Mouse (Mus musculus): ENCODE results near the gene Kif28. TPM values are rescaled to one million over a fixed set of nuclear protein-coding genes. Genes with fewer than 3 reads are reported as not detected.

The Kif28 gene
- total RNA-seq, 1 experiment: 0.18 TPM

GRCm38 (mm10) chr1:179704150-179704549 lies 40.9 kb downstream of the Kif28 start:
- Histone ChIP-seq H3K9ac (ENCODE audit: insufficient read depth, low read depth, low read length, poor library complexity, severe bottlenecking) (no peak overlapping the region), H3K4me1 (ENCODE audit: control insufficient read depth in 2 of 2, insufficient read depth in 2 of 2, low read length in 2 of 2, poor library complexity in 1 of 2) (no peaks in the 10 kb centered on the region), H3K36me3 (ENCODE audit: control insufficient read depth, insufficient read depth, low read length, poor library complexity, severe bottlenecking) (no peaks in the 10 kb centered on the region), H3K4me3 (ENCODE audit: insufficient read depth in 1 of 2, low read depth in 1 of 2, low read length in 2 of 2, poor library complexity in 1 of 2, severe bottlenecking in 1 of 2) (no peak overlapping the region), H3K27ac (ENCODE audit: insufficient read depth, low read depth, low read length, poor library complexity, severe bottlenecking) (no peak overlapping the region), H3K9me3 (ENCODE audit: control insufficient read depth, insufficient read depth, low read depth, low read length) (no peaks in the 10 kb centered on the region)
- no peak for DNase-seq (ENCODE audit: low read depth, low spot score)
- in situ Hi-C loops (cut with MboI; ENCODE audit: low sequenced_read_pairs in 2 of 2, unreplicated experiment in 2 of 2): no loop called here
- TF ChIP-seq CHD2 (IDR thresholded peaks at IDR 0.05; ENCODE audit: low read depth, low read length) (no peak), HCFC1 (IDR thresholded peaks at IDR 0.05; ENCODE audit: borderline replicate concordance, insufficient read depth, low read length) (no peak), ZNF384 (IDR thresholded peaks at IDR 0.05; ENCODE audit: low read depth, low read length) (no peak), ZC3H11A (IDR thresholded peaks at IDR 0.05; ENCODE audit: borderline replicate concordance, low read depth, low read length) (no peak), MAFK (IDR thresholded peaks at IDR 0.05; ENCODE audit: insufficient read depth, low read depth, low read length) (no peak)

- no peak overlapping the region for H3K9ac ChIP-seq (ENCODE audit: insufficient read depth, low read depth, low read length, poor library complexity, severe bottlenecking)
- no peaks in the 10 kb centered on the region for H3K9me3 ChIP-seq (ENCODE audit: control insufficient read depth, insufficient read depth, low read depth, low read length)
- no peak for DNase-seq (ENCODE audit: low read depth, low spot score)
- H3K27ac ChIP-seq (ENCODE audit: insufficient read depth, low read depth, low read length, poor library complexity, severe bottlenecking): no peak overlapping the region
- 0 out of 2 replicates have a peak, but pooled peaks cover 2% of the 10 kb centered on the region for H3K36me3 ChIP-seq (ENCODE audit: control insufficient read depth, insufficient read depth, low read length, poor library complexity, severe bottlenecking)
- no peak overlapping the region for H3K4me3 ChIP-seq (ENCODE audit: insufficient read depth in 1 of 2, low read depth in 1 of 2, low read length in 2 of 2, poor library complexity in 1 of 2, severe bottlenecking in 1 of 2)
- in situ Hi-C loops (cut with MboI; ENCODE audit: low sequenced_read_pairs in 2 of 2, unreplicated experiment in 2 of 2): no loop called here
- no peaks in the 10 kb centered on the region for H3K4me1 ChIP-seq (ENCODE audit: control insufficient read depth in 2 of 2, insufficient read depth in 2 of 2, low read length in 2 of 2, poor library complexity in 1 of 2)
- TF ChIP-seq MAFK (IDR thresholded peaks at IDR 0.05; ENCODE audit: insufficient read depth, low read depth, low read length) (no peak), ZC3H11A (IDR thresholded peaks at IDR 0.05; ENCODE audit: borderline replicate concordance, low read depth, low read length) (no peak), HCFC1 (IDR thresholded peaks at IDR 0.05; ENCODE audit: borderline replicate concordance, insufficient read depth, low read length) (no peak), ZNF384 (IDR thresholded peaks at IDR 0.05; ENCODE audit: low read depth, low read length) (no peak), CHD2 (IDR thresholded peaks at IDR 0.05; ENCODE audit: low read depth, low read length) (no peak)
Observed at GRCm38 (mm10) chr1:179689479-179689878, 55.6 kb downstream of the Kif28 start.

DNA sequence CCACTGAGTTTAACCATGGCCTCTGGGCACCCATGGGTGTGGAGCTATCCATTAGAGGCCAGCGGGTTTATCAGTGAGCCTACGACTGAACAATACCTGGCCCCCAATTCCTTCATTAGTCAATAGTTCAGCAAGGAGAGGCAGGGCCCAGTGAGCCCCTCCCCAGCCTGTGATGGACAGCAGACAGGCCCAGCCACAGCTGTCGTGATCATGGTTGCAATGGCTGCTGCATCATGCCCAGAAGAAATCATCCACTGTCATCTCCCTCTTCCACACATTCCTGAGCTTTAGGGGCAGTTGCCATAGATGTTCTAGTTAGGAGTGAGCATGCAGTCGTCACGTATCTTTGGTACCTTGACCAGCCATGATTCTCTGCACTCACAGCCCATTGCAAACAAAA lies 56.2 kb downstream of the Kif28 start:
- no peak overlapping the region for H3K9ac ChIP-seq (ENCODE audit: insufficient read depth, low read depth, low read length, poor library complexity, severe bottlenecking)
- no peak for DNase-seq (ENCODE audit: low read depth, low spot score)
- H3K4me3 ChIP-seq (ENCODE audit: insufficient read depth in 1 of 2, low read depth in 1 of 2, low read length in 2 of 2, poor library complexity in 1 of 2, severe bottlenecking in 1 of 2): no peak overlapping the region
- no peak for TF ChIP-seq CHD2 (IDR thresholded peaks at IDR 0.05; ENCODE audit: low read depth, low read length)
- H3K9me3 ChIP-seq (ENCODE audit: control insufficient read depth, insufficient read depth, low read depth, low read length): no peaks in the 10 kb centered on the region
- in situ Hi-C loops (cut with MboI; ENCODE audit: low sequenced_read_pairs in 2 of 2, unreplicated experiment in 2 of 2): no loop called here
- 0 out of 2 replicates have a peak, but pooled peaks cover 2% of the 10 kb centered on the region for H3K36me3 ChIP-seq (ENCODE audit: control insufficient read depth, insufficient read depth, low read length, poor library complexity, severe bottlenecking)
- no peak overlapping the region for H3K27ac ChIP-seq (ENCODE audit: insufficient read depth, low read depth, low read length, poor library complexity, severe bottlenecking)
- H3K4me1 ChIP-seq (ENCODE audit: control insufficient read depth in 2 of 2, insufficient read depth in 2 of 2, low read length in 2 of 2, poor library complexity in 1 of 2): no peaks in the 10 kb centered on the region

DNA sequence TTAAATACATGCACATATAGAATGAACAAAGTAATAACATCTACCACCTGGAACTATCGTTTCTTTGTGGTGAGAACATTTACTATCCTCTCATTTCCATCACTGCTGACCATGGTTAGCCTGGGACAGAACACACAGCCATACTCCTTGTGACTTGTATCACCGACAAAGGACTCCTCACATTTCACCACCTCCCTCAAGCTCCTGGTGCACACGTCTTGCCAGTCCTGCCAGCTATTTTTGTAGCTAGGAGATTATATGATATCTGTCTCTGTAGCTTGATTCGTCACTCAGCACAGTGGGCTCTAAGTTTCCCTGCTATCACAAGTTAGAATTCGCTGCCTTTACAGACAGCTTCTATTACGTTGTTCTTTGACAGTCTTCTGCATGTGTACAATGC lies 56.7 kb downstream of the Kif28 start:
- H3K9me3 ChIP-seq (ENCODE audit: control insufficient read depth, insufficient read depth, low read depth, low read length): no peaks in the 10 kb centered on the region
- TF ChIP-seq CHD2 (IDR thresholded peaks at IDR 0.05; ENCODE audit: low read depth, low read length): no peak
- no peak for TF ChIP-seq ZC3H11A (IDR thresholded peaks at IDR 0.05; ENCODE audit: borderline replicate concordance, low read depth, low read length)
- no peak for TF ChIP-seq ZNF384 (IDR thresholded peaks at IDR 0.05; ENCODE audit: low read depth, low read length)
- no peak for TF ChIP-seq MAFK (IDR thresholded peaks at IDR 0.05; ENCODE audit: insufficient read depth, low read depth, low read length)
- TF ChIP-seq HCFC1 (IDR thresholded peaks at IDR 0.05; ENCODE audit: borderline replicate concordance, insufficient read depth, low read length): no peak
- H3K9ac ChIP-seq (ENCODE audit: insufficient read depth, low read depth, low read length, poor library complexity, severe bottlenecking): no peak overlapping the region
- no peak overlapping the region for H3K4me3 ChIP-seq (ENCODE audit: insufficient read depth in 1 of 2, low read depth in 1 of 2, low read length in 2 of 2, poor library complexity in 1 of 2, severe bottlenecking in 1 of 2)
- no peak overlapping the region for H3K27ac ChIP-seq (ENCODE audit: insufficient read depth, low read depth, low read length, poor library complexity, severe bottlenecking)
- in situ Hi-C loops (cut with MboI; ENCODE audit: low sequenced_read_pairs in 2 of 2, unreplicated experiment in 2 of 2): no loop called here
- H3K4me1 ChIP-seq (ENCODE audit: control insufficient read depth in 2 of 2, insufficient read depth in 2 of 2, low read length in 2 of 2, poor library complexity in 1 of 2): no peaks in the 10 kb centered on the region
- 0 out of 2 replicates have a peak, but pooled peaks cover 2% of the 10 kb centered on the region for H3K36me3 ChIP-seq (ENCODE audit: control insufficient read depth, insufficient read depth, low read length, poor library complexity, severe bottlenecking)
- DNase-seq (ENCODE audit: low read depth, low spot score): no peak

GRCm38 (mm10) chr1:179687966-179688365 lies 57.1 kb downstream of the Kif28 start:
- Histone ChIP-seq H3K27ac (ENCODE audit: insufficient read depth, low read depth, low read length, poor library complexity, severe bottlenecking) (no peak overlapping the region), H3K4me1 (ENCODE audit: control insufficient read depth in 2 of 2, insufficient read depth in 2 of 2, low read length in 2 of 2, poor library complexity in 1 of 2) (no peaks in the 10 kb centered on the region), H3K9ac (ENCODE audit: insufficient read depth, low read depth, low read length, poor library complexity, severe bottlenecking) (no peak overlapping the region), H3K9me3 (ENCODE audit: control insufficient read depth, insufficient read depth, low read depth, low read length) (no peaks in the 10 kb centered on the region), H3K36me3 (ENCODE audit: control insufficient read depth, insufficient read depth, low read length, poor library complexity, severe bottlenecking) (0 out of 2 replicates have a peak, but pooled peaks cover 2% of the 10 kb centered on the region), H3K4me3 (ENCODE audit: insufficient read depth in 1 of 2, low read depth in 1 of 2, low read length in 2 of 2, poor library complexity in 1 of 2, severe bottlenecking in 1 of 2) (no peak overlapping the region)
- TF ChIP-seq CHD2 (IDR thresholded peaks at IDR 0.05; ENCODE audit: low read depth, low read length): no peak
- TF ChIP-seq MAFK (IDR thresholded peaks at IDR 0.05; ENCODE audit: insufficient read depth, low read depth, low read length): no peak
- TF ChIP-seq ZNF384 (IDR thresholded peaks at IDR 0.05; ENCODE audit: low read depth, low read length): no peak
- TF ChIP-seq HCFC1 (IDR thresholded peaks at IDR 0.05; ENCODE audit: borderline replicate concordance, insufficient read depth, low read length): no peak
- no peak for TF ChIP-seq ZC3H11A (IDR thresholded peaks at IDR 0.05; ENCODE audit: borderline replicate concordance, low read depth, low read length)
- in situ Hi-C loops (cut with MboI; ENCODE audit: low sequenced_read_pairs in 2 of 2, unreplicated experiment in 2 of 2): no loop called here
- DNase-seq (ENCODE audit: low read depth, low spot score): no peak
